Mouse (Mus musculus) naive thymus-derived CD4-positive, alpha-beta T cell, adult 2 months (primary cell): ENCODE measurements around the gene Wwc2.

Source experiments
- DNase-seq: peaks from one replicate; pipeline ENCODE4 v3.0.0-alpha.2; 2011; ENCODE audit warnings: low read depth

Wwc2 gene

DNA sequence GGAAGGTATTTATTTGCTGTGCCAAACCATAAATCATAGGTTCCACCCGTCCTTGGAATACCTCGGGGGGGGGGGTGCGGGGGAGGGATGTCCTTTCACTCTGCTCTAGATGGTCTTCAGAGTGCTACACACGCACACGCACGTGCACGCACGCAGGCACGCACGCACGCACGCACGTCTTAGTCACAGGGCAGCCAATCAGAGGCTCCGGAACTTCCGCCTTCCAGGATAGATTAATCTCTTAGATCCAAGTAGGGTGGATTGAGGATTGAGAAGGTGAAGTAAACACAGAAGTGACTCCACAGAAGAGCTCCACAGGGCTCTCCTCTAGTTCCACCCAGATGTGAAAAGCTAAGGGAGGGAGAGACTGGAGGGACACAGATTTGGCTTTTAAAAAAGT, 204.4 kb downstream of the Wwc2 start:
- DNase-seq, result no peak

DNA sequence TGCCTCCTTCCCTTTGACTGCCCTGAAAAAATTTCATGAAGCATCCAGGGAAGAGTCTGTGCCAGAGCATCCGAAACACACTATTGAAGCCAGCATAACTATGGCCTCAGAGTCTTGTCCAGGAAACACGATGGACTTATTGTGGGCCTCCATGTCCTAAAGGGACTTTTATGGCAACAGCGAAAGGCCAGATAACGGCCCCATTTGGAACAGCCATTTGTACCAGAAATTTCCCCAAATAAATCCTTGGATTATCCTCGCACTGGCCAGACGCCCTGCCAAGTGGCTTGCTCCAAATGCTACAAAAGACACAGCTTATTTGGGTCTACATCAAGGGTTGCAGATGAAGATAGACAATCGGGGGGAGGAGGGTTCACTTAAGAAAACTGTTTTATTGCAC, 206.3 kb downstream of the Wwc2 start:
- no peak for DNase-seq

DNA sequence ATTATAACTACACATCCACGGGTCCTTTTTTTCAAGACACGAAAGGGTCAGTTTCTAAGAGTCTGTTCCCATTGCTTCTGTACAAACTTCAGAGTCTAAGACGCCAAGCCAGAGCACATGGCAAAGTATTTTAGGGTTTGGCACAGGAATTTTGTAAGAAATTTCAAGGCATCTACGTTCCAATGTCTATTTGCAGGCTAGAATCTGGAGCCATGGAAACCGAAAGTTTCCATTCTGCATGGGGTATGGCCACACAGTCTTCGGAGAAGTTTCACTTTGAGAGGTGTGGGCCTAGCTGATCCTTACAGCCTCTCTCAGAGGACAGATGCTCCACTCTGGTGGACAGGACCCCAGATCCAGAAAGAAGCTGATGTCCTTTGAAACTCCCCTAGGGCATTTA, 206.8 kb downstream of the Wwc2 start:
- no peak for DNase-seq

DNA sequence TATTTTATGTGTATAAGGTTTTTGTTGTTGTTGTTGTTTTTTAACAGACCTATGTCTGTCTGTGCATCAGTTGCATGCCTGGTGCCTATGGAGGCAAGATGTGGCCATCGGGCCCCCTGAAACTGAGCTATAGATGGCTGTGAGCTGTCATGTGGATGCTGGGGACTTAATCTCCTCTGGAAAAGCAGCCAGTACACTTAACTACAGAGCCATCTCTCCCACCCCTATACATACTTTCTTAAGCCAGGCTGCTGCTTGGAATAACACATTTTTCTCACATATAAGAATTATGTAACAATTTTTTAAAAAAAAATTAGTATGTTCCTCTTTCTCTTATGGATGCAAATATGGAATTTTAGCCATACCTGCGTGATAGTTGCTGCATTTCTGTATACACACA, 207.2 kb downstream of the Wwc2 start:
- no peak for DNase-seq

DNA sequence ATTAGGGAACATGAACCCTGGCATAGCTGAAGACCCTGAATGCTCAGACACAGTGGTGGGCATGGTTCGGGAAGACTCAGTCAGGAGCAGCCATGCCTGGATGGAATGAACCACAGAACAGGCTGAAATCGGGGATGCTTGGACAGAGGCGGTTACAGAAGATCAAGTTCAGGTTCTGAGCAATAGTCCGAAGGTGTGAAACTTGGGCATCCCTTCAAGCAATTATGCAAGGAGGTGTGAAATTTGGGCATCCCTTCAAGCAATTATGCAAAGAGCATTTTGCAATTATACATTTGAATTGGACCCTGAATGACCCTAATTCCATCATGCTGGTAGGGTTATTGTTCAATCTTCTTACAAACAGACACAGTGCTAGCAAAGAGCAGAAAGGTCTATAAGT, 208.8 kb downstream of the Wwc2 start:
- no peak for DNase-seq

DNA sequence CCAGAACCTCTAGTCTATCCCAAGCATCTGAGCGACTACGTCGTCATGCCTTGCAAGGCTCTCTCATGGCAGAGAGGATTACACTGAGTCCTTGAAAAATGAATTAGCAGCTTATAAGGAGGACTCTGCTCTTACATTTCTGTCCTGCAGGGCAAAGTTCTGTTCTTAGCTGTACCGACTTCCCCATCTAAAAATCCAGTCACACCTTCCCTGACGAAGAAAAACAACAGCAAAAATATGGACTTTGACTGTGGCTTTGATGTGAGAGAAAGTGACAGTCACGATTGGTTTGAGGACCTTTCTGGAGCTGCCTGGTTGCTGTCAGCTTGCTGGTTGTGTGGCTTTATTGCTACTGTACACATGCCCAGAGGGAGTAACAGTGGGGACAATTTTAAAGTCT, 211.1 kb downstream of the Wwc2 start:
- DNase-seq, result no peak

DNA sequence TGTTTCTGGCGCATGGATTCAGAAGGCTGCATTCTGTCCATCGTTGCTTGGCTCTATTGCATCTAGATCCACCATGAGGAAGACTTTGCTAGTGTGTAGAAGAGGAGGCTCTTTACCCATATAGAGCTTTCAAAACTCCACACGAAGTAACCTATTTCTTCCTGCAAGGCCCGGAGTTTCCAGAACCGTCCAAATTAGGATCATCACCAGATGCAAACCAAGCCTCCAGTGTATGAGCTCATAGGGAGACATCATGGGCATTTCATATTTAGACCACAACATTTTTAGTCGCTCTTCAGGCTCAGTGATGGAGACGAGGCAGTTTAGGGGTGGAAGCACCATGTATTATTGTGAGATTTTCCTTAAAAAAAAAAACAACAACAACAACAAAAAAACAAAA, 213.3 kb downstream of the Wwc2 start:
- DNase-seq, result no peak
